Mouse (Mus musculus) spleen, adult 2 months (tissue): ENCODE results near the gene She. TPM values are rescaled to one million over a fixed set of nuclear protein-coding genes. Genes with fewer than 3 reads are reported as not detected.

Experiments used
- DNase-seq, 2 experiments: peaks; one replicate each; pipeline versions ENCODE4 v3.0.0 to v3.0.0-alpha.2; 2012 to 2021; ENCODE audit warnings: low spot score in 2 of 2, low read depth in 1 of 2
- H3K27ac ChIP-seq: fragments of 200-500 bp; 2 replicates; pipeline ENCODE4 v1.5.1; 2012; ENCODE audit warnings: low read length, inconsistent platforms; ENCODE audit not compliant: insufficient read depth
- H3K27me3 ChIP-seq: fragments of 200-500 bp; 2 replicates; pipeline ENCODE4 v1.6.1; 2012; ENCODE audit warnings: mild to moderate bottlenecking, moderate library complexity, low read length, inconsistent platforms; ENCODE audit not compliant: control insufficient read depth, insufficient read depth
- H3K36me3 ChIP-seq: fragments of 200-500 bp; 2 replicates; pipeline ENCODE4 v1.6.1; 2012; ENCODE audit warnings: mild to moderate bottlenecking, low read length, inconsistent platforms; ENCODE audit not compliant: control insufficient read depth, insufficient read depth
- H3K4me1 ChIP-seq: fragments of 200-500 bp; 2 replicates; pipeline ENCODE4 v1.6.1; 2011; ENCODE audit warnings: inconsistent platforms; ENCODE audit not compliant: control insufficient read depth, insufficient read depth, insufficient read length
- H3K4me3 ChIP-seq: fragments of 200-500 bp; 2 replicates; pipeline ENCODE4 v1.5.1; 2011; ENCODE audit warnings: mild to moderate bottlenecking, inconsistent platforms; ENCODE audit not compliant: insufficient read depth, insufficient read length; ENCODE audit errors: extremely low read depth
- CTCF ChIP-seq: fragments of 200-500 bp; IDR thresholded peaks from 2 replicates; pipeline ENCODE4 v1.5.1; 2011; ENCODE audit warnings: mild to moderate bottlenecking, inconsistent platforms; ENCODE audit not compliant: insufficient read depth, insufficient read length, insufficient replicate concordance; ENCODE audit errors: extremely low read depth
- POLR2A ChIP-seq: fragments of 200-500 bp; IDR thresholded peaks from 2 replicates; pipeline ENCODE4 v1.6.1; 2011; ENCODE audit warnings: low read depth, low read length, inconsistent platforms
- WGBS: fragments of 180-500 bp; shearing (Covaris S2); methylation state at CpG from one replicate; pipeline ENCODE4 v1.1.7; 2018; 5-methylcytosine and 5-hydroxymethylcytosine counted together
- polyA plus RNA-seq: library from polyadenylated mRNA; depleted of rRNA; stranded (reverse); fragments of >200 nt; gene quantifications from 2 replicates; pipeline ENCODE4 v1.2.3, GENCODE M21; 2012

Gene She
- polyA plus RNA-seq, 1 experiment, result 1.1 TPM

GRCm38 (mm10) chr3:89821548-89822480, 9.4 kb upstream of the She start:
- no peak for DNase-seq

GRCm38 (mm10) chr3:89823594-89823993, 7.6 kb upstream of the She start:
- no peaks in the 10 kb centered on the region for H3K36me3 ChIP-seq
- 48% methylated on average over 2 of the region's 2 CpGs for whole genome bisulfite sequencing
- no peak overlapping the region for H3K4me3 ChIP-seq
- no peak overlapping the region for H3K27ac ChIP-seq
- no peak for TF ChIP-seq CTCF
- no peak for TF ChIP-seq POLR2A
- no peak for DNase-seq
- H3K27me3 ChIP-seq, result no peaks in the 10 kb centered on the region
- peaks cover 4% of the 10 kb centered on the region; the same call in 1 of the 2 replicates for H3K4me1 ChIP-seq

More at GRCm38 (mm10) chr3:89821548-89822480, 9.4 kb upstream of the She start:
- 58% methylated on average over 10 of the region's 10 CpGs for WGBS
- Histone ChIP-seq H3K36me3 (no peaks in the 10 kb centered on the region), H3K4me1 (peaks cover 4% of the 10 kb centered on the region; the same call in 1 of the 2 replicates), H3K27me3 (no peaks in the 10 kb centered on the region), H3K27ac (no peak overlapping the region), H3K4me3 (no peak overlapping the region)
- no peak for TF ChIP-seq POLR2A
- TF ChIP-seq CTCF, result no peak

- no peak overlapping the region for H3K27ac ChIP-seq
- 91% methylated on average over 3 of the region's 3 CpGs for WGBS
- DNase-seq, result no peak
- peaks cover 8% of the 10 kb centered on the region for H3K4me1 ChIP-seq
- no peaks in the 10 kb centered on the region for H3K36me3 ChIP-seq
- no peak overlapping the region for H3K4me3 ChIP-seq
- TF ChIP-seq CTCF (no peak), POLR2A (no peak)
- H3K27me3 ChIP-seq, result peaks cover 8% of the 10 kb centered on the region
Observed at GRCm38 (mm10) chr3:89826295-89826694, 4.9 kb upstream of the She start.

- no peaks in the 10 kb centered on the region for H3K36me3 ChIP-seq
- no peak for TF ChIP-seq POLR2A
- TF ChIP-seq CTCF, result no peak
- no peak overlapping the region for H3K4me3 ChIP-seq
- no peak for DNase-seq
- peaks cover 10% of the 10 kb centered on the region for H3K4me1 ChIP-seq
- peaks cover 13% of the 10 kb centered on the region for H3K27me3 ChIP-seq
- WGBS, result 51% methylated on average over 8 of the region's 8 CpGs
- no peak overlapping the region for H3K27ac ChIP-seq
Observed at GRCm38 (mm10) chr3:89835362-89835761, 4.2 kb downstream of the She start.

- peak in 1 of 2 experiments; percentile 31 for DNase-seq
- Histone ChIP-seq H3K27ac (no peak overlapping the region), H3K27me3 (no peaks in the 10 kb centered on the region), H3K4me1 (peaks cover 6% of the 10 kb centered on the region; the same call in 1 of the 2 replicates), H3K36me3 (no peaks in the 10 kb centered on the region), H3K4me3 (no peak overlapping the region)
- WGBS, result 85% methylated on average over 4 of the region's 4 CpGs
- TF ChIP-seq POLR2A (no peak), CTCF (peak; percentile 25; the same call in 1 of the 2 replicates)
Observed at GRCm38 (mm10) chr3:89842258-89842657, 11.1 kb downstream of the She start.

GRCm38 (mm10) chr3:89843148-89843547, 12.0 kb downstream of the She start:
- TF ChIP-seq POLR2A (no peak), CTCF (peak; percentile 21; the same call in 1 of the 2 replicates)
- H3K4me3 ChIP-seq, result no peak overlapping the region
- peak; percentile 27 to 50 for DNase-seq
- H3K27ac ChIP-seq, result no peak overlapping the region
- 8% methylated on average over 9 of the region's 9 CpGs for WGBS
- no peaks in the 10 kb centered on the region for H3K27me3 ChIP-seq
- H3K36me3 ChIP-seq, result no peaks in the 10 kb centered on the region
- peaks cover 6% of the 10 kb centered on the region; the same call in 1 of the 2 replicates for H3K4me1 ChIP-seq

GRCm38 (mm10) chr3:89845814-89846213, 14.6 kb downstream of the She start:
- H3K27ac ChIP-seq, result no peak overlapping the region
- no peaks in the 10 kb centered on the region for H3K27me3 ChIP-seq
- no peaks in the 10 kb centered on the region for H3K36me3 ChIP-seq
- DNase-seq, result no peak
- no peak overlapping the region for H3K4me3 ChIP-seq
- TF ChIP-seq CTCF (no peak), POLR2A (no peak)
- H3K4me1 ChIP-seq, result peaks cover 6% of the 10 kb centered on the region; the same call in 1 of the 2 replicates
- WGBS, result 89% methylated on average over 9 of the region's 9 CpGs
